In the genomic region with DNA sequence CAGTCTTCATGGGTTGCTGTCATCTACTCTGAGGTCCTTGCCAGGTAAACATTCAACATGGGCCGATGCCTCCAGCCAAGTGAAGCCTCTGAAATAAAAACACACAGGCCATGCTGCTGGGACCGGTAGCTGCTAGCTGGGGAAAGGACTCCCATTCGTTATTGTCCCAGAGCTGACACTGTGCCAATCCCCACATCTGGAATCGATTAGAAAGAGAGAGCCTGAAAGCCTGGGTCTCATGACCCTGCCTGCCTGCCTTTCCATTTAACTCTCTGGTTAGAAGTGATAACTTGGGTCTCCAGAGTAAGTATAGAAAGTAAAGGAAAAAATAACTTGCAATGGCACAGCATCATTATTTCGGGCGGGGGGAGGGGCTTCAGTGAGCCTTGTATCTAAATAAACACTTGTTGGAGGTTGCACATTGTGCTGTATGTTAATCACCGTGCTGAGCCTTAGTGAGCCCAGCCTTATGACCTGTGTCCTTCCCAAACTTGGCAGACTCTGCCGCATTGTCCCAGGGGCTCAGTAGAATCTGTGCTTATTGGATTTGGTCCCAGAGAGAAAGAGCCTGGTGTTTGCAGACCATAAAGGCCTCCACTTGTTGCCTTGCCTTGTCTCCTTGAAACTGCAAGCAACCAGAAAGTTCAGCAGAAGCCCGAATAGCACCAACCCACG, we compare ENCODE assay signal across 10 mouse cellular contexts. TPM values are rescaled to one million over a fixed set of nuclear protein-coding genes. Genes with fewer than 3 reads are reported as not detected.
DNase-seq lines count a peak whose midpoint lies in the region; ATAC-seq lines count a peak whose summit lies in the region.
"Had no signal": no experiment of that assay in that cellular context is flagged by ENCODE, and none has a peak within 500 bp of the region (broad histone marks: within the 10 kb centered on the region; RNA-seq: fewer than 3 reads in every experiment).

No protein-coding gene starts in this region.

- WGBS in kidney, embryonic 15.5 days: 49% methylated on average over 10 of the region's 10 CpGs

- peak overlapping the region; percentile 83 for H3K27ac ChIP-seq in kidney, embryonic 15.5 days
- H3K27ac ChIP-seq: neural tube, embryonic 12.5 days had no signal

- intact Hi-C loops in gastrocnemius, postnatal 36 days (cut with DNase I): no loop called here

- no peak overlapping the region for H3K9ac ChIP-seq in kidney, embryonic 15.5 days
- H3K9ac ChIP-seq: neural tube, embryonic 12.5 days had no signal

- ATAC-seq in cerebellum, adult (ENCODE audit: insufficient number of reproducible peaks, low FRiP score, low TSS enrichment): no peak
- peak; percentile 55; the same call in 1 of the 2 replicates for ATAC-seq in kidney, embryonic 15.5 days (replicated peaks; ENCODE audit: low FRiP score)

- no peaks in the 10 kb centered on the region for H3K27me3 ChIP-seq in kidney, embryonic 15.5 days
- H3K27me3 ChIP-seq: neural tube, embryonic 12.5 days had no signal

- H3K4me2 ChIP-seq in kidney, embryonic 15.5 days: no peak overlapping the region
- H3K4me2 ChIP-seq: neural tube, embryonic 12.5 days had no signal

- no peaks in the 10 kb centered on the region for H3K9me3 ChIP-seq in kidney, embryonic 15.5 days (replicated peaks)
- H3K9me3 ChIP-seq: neural tube, embryonic 12.5 days had no signal

- H3K36me3 ChIP-seq in kidney, embryonic 15.5 days: no peaks in the 10 kb centered on the region
- H3K36me3 ChIP-seq: neural tube, embryonic 12.5 days had no signal

- H3K4me1 ChIP-seq in kidney, embryonic 15.5 days: peaks cover 59% of the 10 kb centered on the region

- peak; percentile 56 to 72 for DNase-seq in cerebellum, postnatal 10 days
- DNase-seq in adrenal gland, postnatal 10 days: peak; percentile 76
- DNase-seq in gastrocnemius, postnatal 36 days: peak; percentile 56 to 89
- peak; percentile 48 for DNase-seq in ovary, adult 18-20 months (ENCODE audit: low spot score)
- DNase-seq in right cerebral cortex, adult 2 months (ENCODE audit: low spot score in 2 of 2): no peak
- no peak for DNase-seq in thymus, adult 18-20 months

- no peak overlapping the region for H3K4me3 ChIP-seq in kidney, embryonic 15.5 days (replicated peaks)
- H3K4me3 ChIP-seq: neural tube, embryonic 12.5 days had no signal

RNA-seq across cellular contexts. Expression of gene Tgfbi, which starts 9.0 kb away (rescaled TPM):
- total RNA-seq in adrenal gland, postnatal 10 days (2021): 10 to 100 TPM; 52.0 to 57.7 TPM
- 10 to 100 TPM; 14.1 to 17.1 TPM for total RNA-seq in gastrocnemius, postnatal 36 days (2021)
- polyA plus RNA-seq in kidney, embryonic 15.5 days (2015; fragmentation: Nextera tagmentation; extraction: Ambion mirVana): 121 and 135 TPM in 2 replicates

RNA-seq across cellular contexts. Expression of gene Lect2, which starts 52.1 kb away (rescaled TPM):
- total RNA-seq in adrenal gland, postnatal 10 days (2021): 10 to 100 TPM; 31.2 to 68.1 TPM
- total RNA-seq in gastrocnemius, postnatal 36 days (2021): not detected
- 1.8 and 2.5 TPM in 2 replicates for polyA plus RNA-seq in kidney, embryonic 15.5 days (2015; fragmentation: Nextera tagmentation; extraction: Ambion mirVana)
- polyA plus RNA-seq: cortical plate, adult 2 months; neural tube, embryonic 12.5 days had no signal

Comparison
In these comparisons a context has a peak if more than half of its experiments do, and no peak if none do; other contexts are left out.
1. DNase-seq: peak in cerebellum, postnatal 10 days (2 of 2), adrenal gland, postnatal 10 days (single experiment), gastrocnemius, postnatal 36 days (2 of 2) and ovary, adult 18-20 months (single experiment); none in right cerebral cortex, adult 2 months (0 of 2) and thymus, adult 18-20 months (0 of 2).
2. RNA of gene Lect2, which starts 52.1 kb away (total RNA-seq): 31.2 to 68.1 TPM in adrenal gland, postnatal 10 days; not detected in gastrocnemius, postnatal 36 days; every median in the first group is over 10 times any median in the second.